Mouse (Mus musculus) liver, adult 2 months (tissue): ENCODE data around the gene Spty2d1. TPM values are rescaled to one million over a fixed set of nuclear protein-coding genes. Genes with fewer than 3 reads are reported as not detected.
A peak's percentile ranks its signal among the peaks of the same experiment; 100 is the strongest.

Source experiments
- DNase-seq: peaks from one replicate; pipeline ENCODE4 v3.0.0-alpha.2; 2011; ENCODE audit warnings: low read depth, low spot score; ENCODE audit errors: extremely low read depth
- H3K27ac ChIP-seq: fragments of 200-500 bp; replicated peaks from 2 replicates; pipeline ENCODE4 v1.5.1; 2012; ENCODE audit warnings: low read depth, mild to moderate bottlenecking, control low read depth, inconsistent platforms, low read length; ENCODE audit not compliant: insufficient read depth
- H3K27me3 ChIP-seq: fragments of 200-500 bp; 2 replicates; pipeline ENCODE4 v1.6.1; 2012; ENCODE audit warnings: mild to moderate bottlenecking, moderate library complexity, low read length, inconsistent platforms; ENCODE audit not compliant: control insufficient read depth, insufficient read depth
- H3K36me3 ChIP-seq: fragments of 200-500 bp; 2 replicates; pipeline ENCODE4 v1.6.1; 2012; ENCODE audit warnings: low read length, inconsistent platforms; ENCODE audit not compliant: control insufficient read depth, insufficient read depth
- H3K4me1 ChIP-seq: fragments of 200-500 bp; 2 replicates; pipeline ENCODE4 v1.6.1; 2011; ENCODE audit warnings: low read length; ENCODE audit not compliant: control insufficient read depth, insufficient read depth
- H3K4me3 ChIP-seq: fragments of 200-500 bp; 2 replicates; pipeline ENCODE4 v1.5.1; 2011; ENCODE audit warnings: low read depth, mild to moderate bottlenecking, control low read depth, low read length, moderate library complexity; ENCODE audit not compliant: insufficient read depth
- H3K79me2 ChIP-seq: fragments of 200-500 bp; 2 replicates; pipeline ENCODE4 v1.6.1; 2012; ENCODE audit warnings: inconsistent platforms, mild to moderate bottlenecking, low read length, moderate library complexity; ENCODE audit not compliant: control insufficient read depth, insufficient read depth
- H3K9ac ChIP-seq: fragments of 200-500 bp; 2 replicates; pipeline ENCODE4 v1.6.1; 2012; ENCODE audit warnings: low read depth, mild to moderate bottlenecking, control low read depth, inconsistent platforms, low read length
- CTCF ChIP-seq: fragments of 200-500 bp; IDR thresholded peaks from 2 replicates; pipeline ENCODE4 v1.5.1; 2011; ENCODE audit warnings: low read depth, low read length, control low read depth
- POLR2A ChIP-seq: fragments of 200-500 bp; IDR thresholded peaks from 2 replicates; pipeline ENCODE4 v1.6.1; 2011; ENCODE audit warnings: low read length, control low read depth; ENCODE audit not compliant: insufficient read depth; ENCODE audit errors: extremely low read depth
- WGBS: fragments of 180-500 bp; shearing (Covaris S2); methylation state at CpG from one replicate; pipeline ENCODE4 v1.1.7; 2018; 5-methylcytosine and 5-hydroxymethylcytosine counted together
- polyA plus RNA-seq: library from polyadenylated mRNA; depleted of rRNA; stranded (reverse); fragments of >200 nt; gene quantifications from 2 replicates; pipeline ENCODE4 v1.2.3, GENCODE M21; 2012
- total RNA-seq: library from RNA; depleted of rRNA; stranded (reverse); fragments of >200 nt; gene quantifications from 2 replicates; pipeline ENCODE4 v1.2.3, GENCODE M21; 2014

Gene Spty2d1
- total and polyA plus RNA-seq, 2 experiments, result 3.2 to 7.5 TPM

DNA sequence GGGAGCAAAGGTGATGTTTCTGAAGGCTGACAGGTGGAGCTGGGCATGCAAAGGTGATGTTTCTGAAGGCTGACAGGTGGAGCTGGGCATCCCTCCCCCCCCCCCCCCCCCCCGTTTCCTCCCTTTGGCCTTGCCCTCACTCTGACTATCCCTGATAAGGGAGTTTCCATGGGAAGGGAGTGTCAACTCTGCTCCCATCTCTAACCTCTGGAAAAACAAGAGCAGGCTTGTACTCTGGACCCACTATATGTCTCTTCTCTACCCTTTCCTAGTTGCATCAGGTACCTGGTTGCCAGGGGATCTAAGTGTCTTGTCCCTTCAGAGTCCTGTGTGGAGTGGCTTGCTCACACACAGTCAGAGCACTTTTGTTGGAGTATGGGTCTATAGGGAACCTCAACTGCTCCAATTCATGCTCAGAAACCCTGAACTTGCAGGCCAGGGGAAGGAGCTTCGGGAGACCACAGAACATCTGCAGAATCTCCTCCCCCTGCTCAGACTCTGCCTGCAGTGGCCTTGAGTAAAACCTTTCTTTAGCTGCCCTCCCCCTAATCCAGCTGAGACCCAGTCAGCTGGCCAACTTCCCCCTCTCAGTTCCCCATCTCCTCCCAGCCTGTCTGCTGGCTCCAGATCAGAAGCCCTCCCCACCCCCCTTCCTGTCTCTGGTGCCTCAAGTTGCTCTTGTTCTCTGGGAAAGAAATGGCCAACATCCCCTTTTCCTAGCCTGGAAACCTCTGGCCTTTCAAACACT, 43.4 kb upstream of the Spty2d1 start:
- 13% methylated on average over 2 of the region's 2 CpGs for WGBS
- peak; percentile 48 for DNase-seq
- TF ChIP-seq POLR2A, result no peak
- Histone ChIP-seq H3K79me2 (no peaks in the 10 kb centered on the region), H3K4me1 (peaks cover 12% of the 10 kb centered on the region), H3K9ac (peak overlapping the region; percentile 88), H3K36me3 (no peaks in the 10 kb centered on the region), H3K27me3 (no peaks in the 10 kb centered on the region), H3K27ac (peak overlapping the region; percentile 64), H3K4me3 (peak overlapping the region; percentile 80)

DNA sequence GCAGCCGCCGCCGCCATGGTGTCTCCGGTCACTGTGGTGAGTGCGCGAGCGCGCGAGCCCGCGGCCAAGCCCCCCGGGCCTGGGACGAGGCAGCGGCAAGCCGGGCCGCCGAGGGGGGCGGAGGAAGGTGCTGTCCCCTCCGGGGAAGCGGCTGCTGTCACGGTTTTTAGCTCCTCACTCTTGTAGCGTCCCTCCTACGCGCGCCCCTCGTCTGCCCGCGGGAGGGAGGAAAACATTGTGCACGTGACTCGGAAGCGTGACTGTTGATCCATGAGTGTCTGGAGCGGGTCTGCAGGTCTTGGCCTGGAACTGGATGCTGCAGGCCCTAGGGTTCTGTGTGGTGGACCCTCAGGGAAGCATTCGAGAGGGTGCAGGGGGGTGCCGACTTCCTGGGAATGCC, 42.6 kb upstream of the Spty2d1 start:
- H3K9ac ChIP-seq, result peak overlapping the region; percentile 88
- peaks cover 12% of the 10 kb centered on the region for H3K4me1 ChIP-seq
- no peaks in the 10 kb centered on the region for H3K36me3 ChIP-seq
- H3K27me3 ChIP-seq, result no peaks in the 10 kb centered on the region
- H3K27ac ChIP-seq, result peak overlapping the region; percentile 64
- TF ChIP-seq CTCF, result no peak
- no peak for TF ChIP-seq POLR2A
- no peak for DNase-seq
- under 1% methylated on average over 34 of the region's 34 CpGs for WGBS
- H3K79me2 ChIP-seq, result no peaks in the 10 kb centered on the region
- H3K4me3 ChIP-seq, result peak overlapping the region; percentile 80

DNA sequence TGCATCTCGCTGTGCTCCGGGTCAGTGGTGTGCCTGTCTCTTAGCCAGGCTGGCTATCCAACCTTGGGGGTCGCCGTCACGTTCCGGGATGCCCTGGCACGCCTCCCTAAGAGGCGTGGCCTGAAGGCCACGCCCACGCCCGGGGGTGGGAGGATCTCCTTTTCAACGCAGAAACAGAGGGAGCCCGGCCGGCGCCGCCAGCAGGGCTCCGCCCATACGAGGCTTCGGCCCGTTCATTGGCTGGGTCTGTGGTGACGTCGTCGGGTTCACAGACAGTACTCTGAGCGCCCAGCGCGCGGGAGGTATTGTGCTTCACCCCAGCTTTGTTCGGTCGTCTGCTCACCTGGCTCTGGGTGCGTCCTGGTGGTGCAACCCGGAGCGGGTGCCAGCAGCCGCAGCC, 42.2 kb upstream of the Spty2d1 start, which contains the start of gene Tmem86a:
Tmem86a (plus strand) TSS at position 236 of the 400 bp plus-strand sequence.
- TF ChIP-seq POLR2A (peak; percentile 57; the same call in 1 of the 2 replicates), CTCF (no peak)
- peaks cover 12% of the 10 kb centered on the region for H3K4me1 ChIP-seq
- WGBS, result under 1% methylated on average over 33 of the region's 33 CpGs
- H3K27ac ChIP-seq, result peak within 1 kb of the TSS; percentile 64
- no peaks in the 10 kb centered on the region for H3K79me2 ChIP-seq
- peak within 1 kb of the TSS; percentile 88 for H3K9ac ChIP-seq
- H3K36me3 ChIP-seq, result no peaks in the 10 kb centered on the region
- peak within 1 kb of the TSS; percentile 80 for H3K4me3 ChIP-seq
- no peaks in the 10 kb centered on the region for H3K27me3 ChIP-seq
- DNase-seq, result peak; percentile 68

DNA sequence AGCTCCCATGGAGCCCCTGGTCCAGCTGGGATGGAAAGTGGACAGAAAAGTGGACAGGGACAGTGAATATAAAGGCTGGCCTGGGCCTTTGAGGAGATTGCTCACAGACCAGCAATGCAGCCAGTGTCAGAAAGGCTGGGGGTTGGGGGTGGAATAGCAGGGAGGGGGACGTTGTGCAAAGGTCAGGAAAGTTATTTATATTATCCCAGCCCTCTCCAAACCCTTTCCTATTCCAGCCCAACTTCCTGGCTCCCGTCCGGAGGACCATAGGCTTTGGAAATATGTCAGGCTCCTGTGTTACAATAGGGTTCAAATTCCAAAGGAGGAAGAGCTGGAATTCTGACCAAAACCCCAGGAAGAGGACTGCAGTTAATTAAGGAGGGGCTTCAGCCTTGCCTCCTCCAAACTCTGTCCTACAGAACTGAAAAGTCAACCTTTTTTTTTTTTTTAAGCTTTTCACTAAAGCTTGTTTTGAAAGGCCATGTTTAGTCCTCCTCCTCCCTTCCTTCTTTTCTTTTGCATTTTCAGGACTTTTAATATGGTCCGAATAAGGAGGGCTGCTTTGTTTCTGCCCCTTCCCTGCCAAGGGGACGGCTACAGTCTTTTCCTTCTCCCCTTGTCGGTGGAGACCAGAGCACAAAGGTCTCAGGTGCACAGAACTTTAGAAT, 34.7 kb upstream of the Spty2d1 start:
- peak; percentile 18 for DNase-seq
- H3K27me3 ChIP-seq, result no peaks in the 10 kb centered on the region
- H3K4me1 ChIP-seq, result no peaks in the 10 kb centered on the region; the same call in 1 of the 2 replicates
- no peaks in the 10 kb centered on the region for H3K36me3 ChIP-seq
- no peak overlapping the region for H3K4me3 ChIP-seq
- H3K79me2 ChIP-seq, result no peaks in the 10 kb centered on the region
- no peak overlapping the region for H3K9ac ChIP-seq
- H3K27ac ChIP-seq, result peak overlapping the region; percentile 21
- TF ChIP-seq CTCF, result no peak
- 32% methylated on average over 6 of the region's 6 CpGs for WGBS

DNA sequence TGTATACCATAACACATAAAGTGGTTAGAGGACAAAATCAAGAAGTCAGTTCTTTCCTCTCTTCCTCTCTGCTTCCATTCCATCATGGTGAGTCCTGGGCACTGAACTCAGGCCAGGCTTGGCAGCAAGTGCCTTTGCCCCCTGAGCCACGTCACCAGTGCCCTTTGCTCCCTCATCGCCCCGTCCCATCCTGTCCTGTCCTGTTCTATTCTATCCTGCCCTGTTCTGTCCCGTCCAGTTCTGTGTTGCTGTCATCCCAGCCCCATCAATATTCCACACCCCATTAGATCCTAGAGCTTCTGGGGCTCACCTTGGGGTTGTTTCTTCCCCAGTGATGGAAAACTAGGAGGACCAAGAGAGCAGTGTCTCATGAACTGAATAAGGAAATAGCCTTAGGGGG, 33.9 kb upstream of the Spty2d1 start:
- peak; percentile 21 for DNase-seq
- Histone ChIP-seq H3K9ac (no peak overlapping the region), H3K4me1 (no peaks in the 10 kb centered on the region; the same call in 1 of the 2 replicates), H3K27ac (no peak overlapping the region), H3K27me3 (no peaks in the 10 kb centered on the region), H3K79me2 (no peaks in the 10 kb centered on the region), H3K4me3 (no peak overlapping the region), H3K36me3 (no peaks in the 10 kb centered on the region)
- TF ChIP-seq POLR2A (no peak), CTCF (no peak)
- WGBS, result 33% methylated on average over 4 of the region's 4 CpGs

DNA sequence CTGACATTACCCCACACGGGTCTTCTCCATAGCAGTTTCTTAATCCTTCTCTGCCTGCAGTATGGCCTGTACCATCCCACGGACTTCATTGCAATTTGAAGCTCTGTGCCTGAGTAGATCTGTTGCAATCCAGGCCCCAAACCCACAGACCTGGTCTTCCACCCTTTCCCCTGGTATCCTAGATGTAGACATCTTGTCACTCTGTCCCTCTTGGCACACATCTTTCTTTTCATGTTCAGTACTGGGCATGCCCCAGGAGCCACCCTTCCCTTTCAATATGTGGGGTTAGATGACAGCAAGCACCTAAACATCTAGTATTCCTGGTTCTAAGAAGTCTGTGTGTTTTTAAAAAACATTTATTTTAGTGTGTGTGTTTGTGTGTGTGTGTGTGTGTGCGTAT, 33.5 kb upstream of the Spty2d1 start:
- Histone ChIP-seq H3K4me1 (no peaks in the 10 kb centered on the region; the same call in 1 of the 2 replicates), H3K27me3 (no peaks in the 10 kb centered on the region), H3K27ac (no peak overlapping the region), H3K36me3 (no peaks in the 10 kb centered on the region), H3K9ac (no peak overlapping the region), H3K4me3 (no peak overlapping the region), H3K79me2 (no peaks in the 10 kb centered on the region)
- TF ChIP-seq POLR2A (no peak), CTCF (no peak)
- 94% methylated on average over 3 of the region's 3 CpGs for WGBS
- DNase-seq, result no peak
